Mouse (Mus musculus) kidney, adult 11 months (tissue): ENCODE measurements around the gene Gm20388.
A peak's percentile ranks its signal among the peaks of the same experiment; 100 is the strongest.
"Not testable (repeated sequence)": the region's sequence is repeated elsewhere in the genome, so short reads cannot be mapped to it uniquely, and the experiment has no call there.

Experiments used
- DNase-seq: peaks from one replicate; pipeline ENCODE4 v3.0.0; 2022

The Gm20388 gene

DNA sequence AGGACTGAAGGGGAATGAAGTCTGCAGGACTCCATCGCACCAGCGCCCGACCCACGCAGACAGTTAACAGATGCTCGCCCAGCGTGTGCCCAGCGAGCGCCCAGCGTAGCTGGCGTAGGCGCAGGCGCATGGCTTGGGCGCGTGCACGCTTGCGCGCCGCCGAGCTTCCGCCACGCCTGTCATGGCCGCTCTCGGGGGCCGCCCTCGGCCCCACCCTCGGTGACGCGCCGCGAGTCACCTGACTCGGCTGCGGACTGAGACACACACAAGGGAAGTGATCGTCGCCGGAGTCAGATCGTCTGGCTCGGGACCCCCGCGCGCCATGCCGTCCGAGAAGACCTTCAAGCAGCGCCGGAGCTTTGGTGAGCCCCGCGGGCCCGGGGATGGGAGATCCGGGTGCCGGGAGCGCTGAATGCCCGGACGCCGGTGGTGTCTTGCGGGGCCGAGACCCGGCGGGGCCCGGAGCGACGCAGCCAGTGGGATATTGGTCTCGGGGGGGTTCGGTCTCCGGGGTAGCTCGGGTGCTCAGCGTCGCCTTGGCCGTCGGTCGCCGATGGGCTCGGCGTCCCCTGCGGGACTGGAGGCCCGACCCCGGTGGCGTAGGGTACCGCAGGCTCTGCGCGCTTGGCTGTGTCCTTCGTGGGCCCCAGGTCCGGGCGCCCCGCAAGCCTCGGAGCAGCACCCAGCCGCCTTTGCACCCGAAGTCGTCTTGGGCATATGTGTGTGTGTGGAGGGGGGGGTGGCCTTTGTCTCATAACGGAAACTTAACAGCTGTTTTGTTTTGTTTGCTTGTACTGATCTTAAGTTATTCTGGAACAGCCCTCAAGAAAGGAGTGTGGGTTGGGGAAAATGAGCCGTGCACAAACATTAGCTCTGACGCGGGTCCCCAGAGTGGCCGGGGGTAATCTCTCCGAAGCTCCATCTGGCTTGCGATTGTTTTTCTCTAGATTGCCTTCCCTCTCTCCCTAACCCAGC is 1679.8 kb downstream of the Gm20388 start, which contains the start of gene Map1lc3b:
Gene Map1lc3b (plus strand): TSS at position 159 of the 975 bp plus-strand sequence.
- DNase-seq = peak; percentile 92

DNA sequence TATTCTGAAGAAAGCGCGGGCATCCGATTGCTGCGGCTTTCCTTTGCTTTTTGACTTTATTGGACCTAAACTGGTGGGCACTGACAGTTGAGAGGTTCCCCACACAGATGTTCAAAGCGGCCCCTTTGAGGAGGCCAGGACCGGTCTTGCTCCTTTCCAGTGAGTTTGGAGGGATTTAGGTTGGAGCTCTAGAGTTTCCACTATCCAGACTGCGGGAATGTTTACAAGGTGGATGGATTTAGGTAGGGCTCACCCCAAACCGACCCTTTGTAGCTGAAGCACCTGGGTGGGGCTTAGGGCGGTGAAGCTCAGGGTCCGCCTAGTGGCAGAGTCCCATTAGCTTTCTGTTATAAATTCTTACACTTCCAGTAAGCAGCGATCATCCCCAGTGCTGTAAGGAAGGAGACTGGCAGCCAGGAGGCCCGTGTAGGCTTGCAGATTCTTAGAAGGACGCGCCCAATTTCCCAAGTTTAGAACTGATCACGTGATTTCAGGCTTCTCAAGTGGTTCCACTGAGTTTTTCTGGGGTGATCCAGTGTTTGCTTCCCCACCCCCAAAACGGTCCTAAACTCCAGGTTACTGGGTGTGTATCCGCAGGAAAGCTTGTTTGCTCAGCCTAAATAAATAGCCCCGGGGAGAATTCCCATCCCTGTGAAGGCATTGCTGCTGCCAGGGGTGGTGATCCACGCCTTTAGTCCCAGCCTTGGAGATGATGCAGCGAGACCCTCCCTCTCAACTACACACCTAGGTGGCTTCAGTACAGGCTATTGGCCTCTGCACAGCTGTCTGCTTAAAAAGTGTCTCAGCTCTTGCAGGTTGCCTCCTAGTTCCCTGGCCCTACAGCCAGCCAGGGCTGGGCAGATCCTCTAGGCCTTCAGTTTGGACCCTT is 1680.8 kb downstream of the Gm20388 start:
- peak; percentile 56 for DNase-seq

DNA sequence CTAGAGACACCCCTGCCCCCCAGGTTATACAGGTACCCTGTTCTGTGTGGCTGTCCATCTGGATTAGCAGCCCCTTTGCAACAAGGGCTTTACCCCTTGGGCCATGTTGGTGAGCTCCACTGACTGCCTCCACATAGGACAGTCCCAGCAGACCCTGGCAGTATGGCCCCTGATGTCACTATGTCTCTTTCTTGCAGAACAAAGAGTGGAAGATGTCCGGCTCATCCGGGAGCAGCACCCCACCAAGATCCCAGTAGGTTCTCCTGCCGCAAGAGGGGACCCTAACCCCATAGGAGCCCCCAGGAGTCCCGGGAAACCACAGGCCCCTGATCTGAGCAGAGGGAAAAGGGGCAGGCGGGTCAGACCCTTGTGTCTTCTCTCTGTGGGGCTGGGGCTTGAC is 1682.7 kb downstream of the Gm20388 start:
- DNase-seq = no peak

DNA sequence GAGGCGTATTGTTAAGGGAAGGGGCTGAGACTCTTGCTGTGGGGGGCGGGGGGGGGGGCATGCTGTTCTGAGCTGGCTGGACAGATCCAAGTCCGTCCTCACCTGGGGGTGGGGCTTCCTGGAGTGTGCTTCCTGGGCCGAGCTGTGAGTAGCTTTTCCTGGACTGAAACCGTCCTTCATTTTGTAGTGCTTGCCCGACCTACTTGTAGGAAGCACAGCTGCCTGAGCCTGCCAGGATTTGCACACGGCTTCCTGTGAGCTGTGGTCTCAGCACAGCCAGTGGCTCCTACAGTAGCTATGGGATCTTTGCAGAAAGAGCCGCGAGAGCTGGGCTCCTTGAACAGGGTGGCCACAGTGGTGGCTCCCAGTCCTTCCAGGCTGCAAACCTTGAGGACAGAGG is 1683.3 kb downstream of the Gm20388 start:
- DNase-seq = peak; percentile 57

DNA sequence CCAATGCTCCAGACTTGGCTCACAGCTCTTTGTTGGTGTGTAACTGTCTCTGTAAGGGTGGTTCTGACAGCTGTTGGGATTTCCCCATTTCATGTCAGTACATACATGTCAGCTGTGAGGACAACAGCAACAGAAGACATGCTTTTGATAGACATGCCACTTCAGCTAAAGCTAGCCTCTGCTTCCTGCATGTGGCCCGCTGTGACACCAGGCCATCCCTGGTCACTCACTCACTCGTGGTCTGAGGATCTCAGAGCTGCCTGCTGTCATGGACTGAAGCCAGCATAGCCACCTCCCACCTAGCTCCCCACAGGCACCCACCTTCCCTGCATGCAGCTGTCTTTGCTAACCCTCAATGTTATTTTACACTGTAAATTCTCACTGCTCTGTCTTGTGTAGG is 1686.9 kb downstream of the Gm20388 start:
- DNase-seq = not testable (repeated sequence)

DNA sequence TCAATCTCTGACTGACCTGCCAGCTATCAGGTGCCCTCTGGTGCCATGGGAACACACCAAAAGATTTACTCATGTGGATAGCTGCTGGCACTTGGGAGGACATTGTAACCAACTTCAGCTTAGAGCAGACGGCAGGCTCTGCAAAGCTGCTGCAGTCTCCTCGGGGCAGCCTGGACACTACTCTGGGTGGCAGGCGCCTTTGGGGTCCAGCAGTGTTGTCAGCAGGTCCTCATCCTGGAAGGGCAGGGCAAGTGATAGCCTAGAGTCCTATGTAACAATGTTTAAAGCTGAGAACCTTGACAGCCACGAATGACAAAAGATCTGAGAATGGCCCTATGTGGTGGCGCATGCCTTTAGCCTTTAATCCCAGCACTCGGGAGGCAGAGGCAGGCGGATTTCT is 1687.5 kb downstream of the Gm20388 start:
- DNase-seq = no peak

DNA sequence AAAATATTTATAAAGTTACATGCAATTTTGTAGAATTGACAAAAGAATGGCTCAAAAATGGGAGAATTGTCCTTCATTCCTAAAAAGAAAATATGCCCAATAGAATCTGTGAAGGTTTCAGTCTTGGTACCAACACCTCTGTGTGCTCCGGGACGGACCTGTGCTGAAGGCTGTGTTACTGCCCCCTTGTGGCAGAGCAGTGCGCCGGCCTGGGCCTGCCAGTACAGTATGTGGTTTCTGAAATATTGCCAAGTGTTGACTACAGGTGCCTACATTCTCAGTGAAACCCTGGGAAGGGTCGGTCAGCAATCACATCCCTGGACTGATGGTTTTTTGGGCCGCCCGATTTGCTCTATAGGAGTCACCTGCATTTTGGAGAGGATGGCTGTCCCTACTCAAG is 1688.3 kb downstream of the Gm20388 start:
- DNase-seq = peak; percentile 81

DNA sequence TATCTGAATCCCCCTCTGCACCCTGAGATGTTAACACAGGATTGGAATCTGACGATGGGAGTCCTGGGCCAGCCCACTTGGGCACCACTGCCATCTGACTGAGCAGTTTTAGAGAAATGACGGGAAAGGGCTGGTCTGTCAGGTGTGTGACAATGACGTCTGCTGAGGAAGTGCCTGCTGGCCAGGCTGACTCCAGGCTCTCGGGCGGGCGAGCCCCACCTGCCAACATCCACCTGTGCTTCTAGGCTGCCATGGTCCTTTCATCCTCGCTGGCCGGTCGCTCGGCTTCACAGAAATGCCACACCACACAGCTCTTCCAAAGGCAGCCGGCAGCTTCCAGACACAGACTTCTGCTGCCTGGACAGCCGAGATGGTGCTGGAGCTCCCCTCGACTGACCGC is 1689.2 kb downstream of the Gm20388 start:
- no peak for DNase-seq

DNA sequence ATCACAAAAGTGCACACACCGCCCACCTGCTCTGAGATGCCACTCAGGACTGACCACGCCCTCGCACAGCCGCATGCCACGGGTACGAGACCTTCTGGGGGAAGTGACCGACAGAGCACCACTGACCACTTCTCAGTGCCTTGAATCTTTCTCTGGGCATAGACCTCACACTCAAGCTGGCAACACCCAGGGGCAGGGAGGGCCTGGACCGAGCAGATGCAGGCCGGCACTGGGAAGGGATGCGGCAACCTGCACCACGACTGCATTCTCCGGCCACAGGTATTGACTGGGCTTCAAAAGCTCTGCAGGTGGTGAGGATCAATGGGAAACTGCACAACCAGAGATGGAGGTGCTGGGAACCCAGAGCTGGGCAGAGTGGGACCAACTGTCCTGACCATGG is 1691.8 kb downstream of the Gm20388 start:
- no peak for DNase-seq

DNA sequence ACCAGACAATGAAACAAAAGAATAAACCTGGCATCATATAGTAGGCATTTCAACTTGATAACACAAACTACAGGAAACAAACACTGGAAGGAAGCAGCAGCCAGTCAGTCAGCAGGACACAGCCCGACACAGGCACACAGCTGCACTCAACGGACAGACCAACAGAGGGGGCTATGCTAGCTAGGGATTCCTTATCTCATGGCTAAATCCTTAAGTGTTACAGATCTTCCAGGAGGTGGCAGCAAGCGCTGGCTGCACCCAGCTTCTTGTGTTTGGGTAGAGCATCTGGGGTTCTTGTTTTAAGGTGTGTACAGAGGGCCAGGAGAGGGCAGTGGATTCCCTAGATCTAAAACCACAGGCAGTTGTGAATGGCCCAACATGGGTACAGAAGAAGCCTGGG is 1692.2 kb downstream of the Gm20388 start:
- DNase-seq = peak; percentile 82

DNA sequence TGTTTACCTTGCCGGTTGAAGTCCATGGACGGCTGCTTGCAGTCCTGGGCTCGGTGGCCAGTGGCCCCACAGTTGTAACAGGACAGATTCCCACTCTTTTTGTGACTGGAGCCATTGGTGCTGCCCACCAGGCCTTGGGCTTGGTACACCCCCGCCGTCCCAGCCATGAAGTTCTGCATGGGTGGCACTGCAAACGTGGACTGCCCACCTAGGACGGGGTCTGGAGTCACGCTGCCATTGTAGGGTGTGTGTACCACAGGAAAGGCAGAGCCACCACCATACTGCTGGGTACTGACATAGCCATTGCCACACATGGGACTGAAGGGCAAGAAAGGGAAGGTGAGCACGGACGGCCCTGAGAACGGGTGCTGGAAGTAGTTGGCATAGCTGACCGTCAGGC is 1693.2 kb downstream of the Gm20388 start:
- DNase-seq = no peak

DNA sequence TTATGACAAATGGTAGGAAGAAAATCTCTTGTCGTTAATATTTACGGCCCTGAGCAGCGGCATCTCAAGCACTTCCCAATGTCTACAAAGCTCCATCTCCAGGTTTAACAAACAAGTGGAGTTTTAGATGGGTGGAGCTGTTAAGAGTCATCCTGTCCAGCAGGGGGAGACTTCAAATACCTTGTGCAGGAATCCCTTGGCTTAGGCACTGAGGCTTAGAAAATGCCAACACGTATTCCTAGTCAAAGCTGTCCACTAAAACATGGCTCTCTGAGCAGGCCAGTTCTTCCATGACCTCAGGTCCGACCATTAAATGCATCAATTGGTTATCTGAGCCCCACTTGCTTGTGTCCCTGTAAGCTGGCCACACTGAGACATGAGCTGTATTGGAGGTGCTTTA is 1697.0 kb downstream of the Gm20388 start:
- no peak for DNase-seq

DNA sequence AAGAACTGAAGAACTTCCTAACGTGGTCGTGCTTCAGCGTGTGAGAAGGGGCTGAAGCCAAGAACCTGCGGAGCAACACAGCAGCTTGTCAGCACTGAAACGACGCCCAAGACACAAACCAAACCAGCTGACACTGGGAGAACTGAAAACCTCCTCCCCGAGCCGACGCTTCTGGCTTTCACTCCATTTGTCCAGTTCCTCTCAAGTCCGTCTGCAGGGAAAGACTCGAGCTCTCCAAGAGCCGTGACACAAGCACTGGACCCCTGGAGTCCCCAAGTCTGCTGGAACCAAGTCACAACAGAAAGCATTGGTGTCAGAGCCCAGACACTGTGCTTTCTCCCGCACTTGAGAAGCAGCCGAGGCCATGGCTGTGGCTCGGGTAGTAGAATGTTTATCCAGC is 1698.6 kb downstream of the Gm20388 start:
- DNase-seq = no peak

DNA sequence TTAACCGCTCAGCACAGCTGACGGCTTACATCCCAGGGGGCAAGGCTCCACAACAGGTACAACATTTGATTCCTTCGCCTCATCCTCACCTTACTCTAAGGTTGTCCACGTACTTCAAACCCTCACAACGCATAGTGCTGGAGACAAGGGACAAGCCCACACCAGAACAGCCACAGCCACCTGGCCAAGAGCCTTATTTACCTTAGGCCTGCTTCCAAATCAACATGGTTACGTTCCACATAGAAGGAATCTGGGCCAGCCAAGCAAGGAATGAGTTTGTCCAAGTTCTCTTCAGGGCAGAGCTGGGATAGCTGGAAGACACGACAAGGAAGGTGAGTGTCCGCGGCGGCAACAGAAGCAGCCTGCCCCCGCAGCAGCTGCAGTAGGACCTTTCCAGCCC is 1699.3 kb downstream of the Gm20388 start:
- no peak for DNase-seq

DNA sequence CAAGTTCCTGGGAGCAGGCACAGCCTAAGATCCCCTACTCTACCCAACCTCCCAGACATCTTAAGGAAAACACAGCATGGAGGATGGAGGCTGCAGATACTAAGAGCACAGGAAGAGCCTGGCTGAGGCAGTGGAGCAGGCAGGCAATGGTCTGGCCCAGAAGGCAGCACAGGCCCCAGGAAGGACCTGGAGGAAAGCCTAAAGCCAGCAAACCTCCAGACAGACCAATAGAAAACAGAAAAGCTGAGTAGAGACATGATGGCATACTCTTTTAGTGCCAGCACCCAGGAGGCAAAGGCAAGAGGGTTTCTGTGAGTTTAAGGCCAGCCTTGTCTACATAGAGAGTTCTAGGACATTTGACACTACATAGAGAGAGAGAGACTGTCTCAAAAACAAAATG is 1702.8 kb downstream of the Gm20388 start:
- no peak for DNase-seq

DNA sequence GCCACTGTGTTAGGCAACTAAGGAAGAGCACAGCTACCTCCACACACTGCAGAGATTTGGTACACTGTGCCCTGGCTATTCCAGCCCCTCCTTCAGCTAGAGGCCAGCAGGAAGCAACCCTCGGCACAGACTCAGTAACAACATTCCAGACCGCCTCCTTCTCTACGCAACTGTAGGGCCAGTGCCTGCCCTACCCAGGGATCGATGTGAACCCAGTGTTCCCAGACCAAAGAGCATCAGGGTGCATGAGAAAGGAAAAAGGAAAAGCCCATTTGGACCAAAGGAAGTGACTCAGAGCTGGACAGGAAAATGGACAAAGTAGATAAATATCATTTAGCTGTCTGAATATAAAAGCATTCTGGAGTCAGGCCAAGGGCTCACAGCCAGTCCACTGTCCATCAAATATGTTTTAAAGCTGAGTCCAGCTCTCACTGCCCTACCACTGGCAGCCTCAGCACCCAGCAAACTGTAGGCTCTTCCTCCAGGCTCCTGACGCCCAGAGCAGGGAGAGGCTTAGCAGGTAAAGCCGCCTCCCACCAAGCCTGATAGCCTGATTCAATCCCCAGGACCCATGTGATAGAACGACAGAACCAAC is 1708.9 kb downstream of the Gm20388 start:
- DNase-seq = peak; percentile 84

DNA sequence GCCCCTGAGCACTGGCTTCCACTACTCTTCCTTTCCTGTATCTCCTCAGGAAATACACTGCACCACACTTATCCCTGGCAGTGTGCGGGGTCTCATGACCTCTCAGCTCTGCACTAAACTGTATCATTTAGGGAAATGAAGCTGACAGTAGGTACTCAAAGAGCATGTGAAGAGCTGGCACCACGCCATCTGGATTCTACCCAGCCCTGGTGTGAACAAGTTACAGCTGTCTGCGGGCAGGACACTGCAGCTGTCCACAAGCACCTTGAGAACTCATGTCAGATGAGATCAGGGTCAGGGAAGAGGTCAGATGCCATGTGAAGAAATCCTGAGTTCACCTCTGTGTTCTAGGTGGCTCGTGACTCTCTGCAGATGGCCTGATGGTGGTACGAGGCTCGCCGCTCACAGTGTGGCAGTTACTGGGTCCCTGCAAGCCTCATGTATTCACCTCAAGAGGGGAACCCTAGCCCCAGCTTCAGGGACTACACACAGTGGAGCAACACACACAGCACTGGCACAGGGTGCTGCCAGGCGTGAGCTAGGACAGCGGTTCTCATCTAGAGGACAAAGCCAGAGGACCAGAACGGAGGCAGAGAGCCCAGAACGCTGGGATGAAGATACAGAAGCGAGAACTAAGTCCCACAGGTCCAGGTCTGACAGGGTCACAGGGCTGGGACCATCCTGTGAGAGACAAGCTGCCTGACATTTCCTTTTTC is 1710.3 kb downstream of the Gm20388 start:
- DNase-seq = peak; percentile 79

DNA sequence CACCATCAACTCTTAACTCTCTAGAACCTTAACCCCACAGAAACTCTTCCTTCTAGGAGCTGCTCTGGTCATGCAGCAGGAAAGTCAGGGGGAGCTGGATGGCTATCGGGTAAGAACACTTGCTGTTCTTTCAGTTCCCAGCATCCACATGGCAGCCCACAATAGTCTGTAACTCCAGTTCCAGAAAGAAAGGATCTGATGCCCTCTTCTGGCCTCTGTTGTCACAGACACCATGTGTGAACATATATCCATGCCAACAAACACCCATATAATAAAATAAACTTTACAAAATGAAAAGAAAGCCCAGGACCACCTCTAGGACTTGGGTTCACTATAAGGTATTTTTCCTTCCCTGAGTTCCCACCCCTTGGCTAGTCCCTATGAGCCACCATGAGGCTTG is 1711.2 kb downstream of the Gm20388 start:
- no peak for DNase-seq

DNA sequence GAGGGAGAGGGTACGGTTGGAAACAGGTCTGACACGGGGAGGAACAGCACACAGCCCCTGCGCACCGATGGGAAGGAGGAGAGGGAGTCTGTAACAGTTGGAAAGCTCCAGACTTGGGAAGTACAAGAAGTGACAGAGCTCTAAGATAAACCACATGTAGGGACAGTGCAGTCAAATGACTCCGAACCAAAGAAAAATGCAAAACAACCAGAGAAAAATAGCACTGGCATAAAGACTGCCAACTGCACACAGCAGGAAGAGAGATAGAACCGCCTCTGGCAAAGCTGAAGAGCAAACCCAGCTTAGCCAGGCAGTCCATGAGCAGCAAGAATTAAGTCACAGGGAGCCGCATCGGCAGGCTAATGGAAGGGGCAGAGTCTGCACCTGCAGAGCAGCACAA is 1712.4 kb downstream of the Gm20388 start:
- DNase-seq = no peak

DNA sequence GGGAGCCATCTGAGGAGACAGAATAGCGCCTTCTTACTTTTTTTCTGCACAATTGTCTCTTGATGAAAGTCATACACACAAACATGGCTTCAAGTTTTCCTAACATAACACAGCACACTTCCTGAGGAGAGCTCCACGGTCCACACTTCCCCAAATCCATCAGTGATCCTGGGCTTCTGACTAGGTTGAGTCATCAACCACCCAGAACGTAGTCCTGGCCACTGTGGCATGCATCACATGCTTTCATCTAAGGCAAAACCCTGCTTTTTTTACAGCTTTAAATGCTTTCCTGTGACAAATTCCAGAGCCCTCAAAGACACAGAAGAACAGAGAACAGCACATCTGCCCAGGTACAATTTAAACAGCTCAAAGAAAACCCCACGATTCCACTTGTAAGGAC is 1718.0 kb downstream of the Gm20388 start:
- no peak for DNase-seq

DNA sequence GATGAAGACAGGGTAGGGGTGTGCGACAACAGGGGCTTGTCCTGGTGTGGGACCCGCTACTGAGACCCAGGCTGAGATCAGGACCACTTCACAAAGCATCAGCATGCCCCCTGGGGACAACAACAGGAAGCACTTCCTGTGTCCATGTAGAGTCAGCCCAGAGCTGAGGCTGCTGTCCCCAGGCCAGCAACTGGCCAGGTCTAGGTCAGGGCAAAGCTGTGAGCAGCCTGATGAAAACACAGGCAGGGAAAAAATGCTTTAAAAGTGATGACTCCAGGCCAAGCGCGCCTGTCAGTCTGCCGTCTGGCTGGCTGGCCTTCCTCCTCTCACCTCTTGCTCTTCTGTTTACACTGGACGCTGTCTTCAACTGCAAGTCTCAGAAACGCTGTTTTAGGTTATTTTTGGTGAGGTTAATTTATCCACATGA is 1721.0 kb downstream of the Gm20388 start:
- DNase-seq = peak; percentile 78

DNA sequence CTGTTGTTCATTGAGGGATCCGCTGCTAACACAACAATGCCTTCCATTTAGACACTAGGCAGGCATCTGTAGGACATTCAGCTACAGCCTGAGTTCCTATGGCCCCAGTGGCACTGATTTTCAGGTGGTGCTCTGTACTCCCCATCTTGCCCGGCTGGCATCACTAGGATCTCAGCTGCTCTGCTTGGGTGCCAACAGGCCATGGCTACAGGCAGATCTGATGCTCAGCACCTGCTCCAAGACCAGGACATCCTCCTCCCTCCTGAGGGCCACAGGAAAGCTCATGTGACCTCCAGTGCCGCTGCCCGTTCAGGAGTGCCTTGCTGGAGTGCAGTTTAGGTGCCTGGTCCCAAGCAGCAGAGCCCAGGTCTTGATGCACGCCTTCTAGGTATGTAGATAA is 1721.8 kb downstream of the Gm20388 start:
- DNase-seq = no peak

DNA sequence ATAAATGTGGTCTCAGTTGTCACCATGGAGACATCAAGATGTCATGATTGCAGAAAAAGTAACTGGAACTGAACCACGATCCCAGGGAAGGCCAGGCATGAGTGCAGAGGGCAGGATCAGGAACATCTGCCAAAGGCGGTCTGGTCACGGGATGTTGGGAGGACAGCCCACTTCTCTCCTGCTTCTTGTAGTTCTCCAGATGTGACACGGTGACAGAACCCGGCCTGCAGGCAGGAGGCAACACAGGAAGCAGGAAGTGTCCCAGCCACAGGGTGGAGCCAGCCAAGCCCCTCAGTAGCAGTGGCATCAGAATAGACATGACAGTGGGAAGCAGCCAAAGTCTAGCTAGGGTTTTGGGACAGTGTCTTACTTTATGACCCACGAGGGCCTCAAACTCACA is 1724.9 kb downstream of the Gm20388 start:
- DNase-seq = peak; percentile 73
